Mouse (Mus musculus): ENCODE data around the gene Tecr. TPM values are rescaled to one million over a fixed set of nuclear protein-coding genes. Genes with fewer than 3 reads are reported as not detected.

Tecr gene
- total and polyA plus RNA-seq, 3 experiments = 74.2 to 229 TPM; not detected in 1

DNA sequence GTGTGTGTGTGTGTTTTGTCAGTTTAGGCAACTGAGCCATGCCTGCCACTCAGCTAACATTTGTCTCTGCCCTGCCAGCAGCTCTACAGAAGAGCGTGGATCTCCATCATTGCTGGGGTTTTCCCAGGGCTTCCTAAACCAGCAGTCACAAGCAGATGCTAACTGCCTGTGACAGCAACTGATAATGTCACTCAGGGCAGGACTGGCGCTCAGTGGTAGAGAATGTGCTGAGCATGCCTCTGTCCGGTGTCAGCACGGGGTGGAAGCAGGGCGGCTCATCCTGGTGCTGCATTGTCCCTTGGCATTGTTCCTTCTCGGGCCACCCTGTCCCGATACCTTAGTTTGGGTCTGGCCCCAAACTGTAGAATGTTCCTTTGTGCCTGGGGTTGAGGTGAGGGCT, 15.8 kb upstream of the Tecr start:
- H3K36me3 ChIP-seq (ENCODE audit: control insufficient read depth in 1 of 2, insufficient read depth in 2 of 2, low read length in 2 of 2) = peaks cover 0 to 13% of the 10 kb centered on the region in 2 experiments; a peak in 2 of 4 replicates
- no peaks in the 10 kb centered on the region for H3K9me3 ChIP-seq (replicated peaks; ENCODE audit: insufficient read depth, low read length)
- no peak overlapping the region for H3K27ac ChIP-seq (ENCODE audit: control insufficient read depth, low read depth, low read length)
- no peaks in the 10 kb centered on the region; the same call in 1 of the 2 replicates for H3K79me2 ChIP-seq (ENCODE audit: control insufficient read depth, insufficient read depth, low read length, poor library complexity)
- no peaks in the 10 kb centered on the region for H3K27me3 ChIP-seq (ENCODE audit: control insufficient read depth in 1 of 2, insufficient read depth in 2 of 2, low read length in 2 of 2)
- peak; percentile 24 for DNase-seq (ENCODE audit: low read depth, low spot score)
- no peak for TF ChIP-seq ZNF384 (IDR thresholded peaks at IDR 0.05; ENCODE audit: low read depth, low read length)
- no peak for TF ChIP-seq ETS1 (IDR thresholded peaks at IDR 0.05; ENCODE audit: low read depth, low read length)
- no peak for TF ChIP-seq SIN3A (IDR thresholded peaks at IDR 0.05; ENCODE audit: low read length)
- no peak for TF ChIP-seq POLR2A (IDR thresholded peaks at IDR 0.05; ENCODE audit: control insufficient read depth in 1 of 2, insufficient read depth in 1 of 2, low read depth in 1 of 2, low read length in 2 of 2, poor library complexity in 1 of 2)
- TF ChIP-seq MYB (IDR thresholded peaks at IDR 0.05; ENCODE audit: low read depth, low read length) = no peak
- TF ChIP-seq MXI1 (IDR thresholded peaks at IDR 0.05; ENCODE audit: low read depth, low read length) = no peak
- no peak for TF ChIP-seq MEF2A (IDR thresholded peaks at IDR 0.05; ENCODE audit: extremely low read depth, insufficient replicate concordance, low read depth, low read length, poor library complexity, severe bottlenecking)
- no peak for TF ChIP-seq GABPA (IDR thresholded peaks at IDR 0.05; ENCODE audit: low read depth, low read length)
- no peak for TF ChIP-seq MAFK (IDR thresholded peaks at IDR 0.05; ENCODE audit: borderline replicate concordance, low read depth, low read length)
- no peak for TF ChIP-seq ZMIZ1 (IDR thresholded peaks at IDR 0.05; ENCODE audit: low read depth, low read length)
- no peak overlapping the region for H3K4me3 ChIP-seq (ENCODE audit: control insufficient read depth in 1 of 2, insufficient read depth in 1 of 2, low read depth in 2 of 2, low read length in 2 of 2)
- peaks cover 5 to 23% of the 10 kb centered on the region in 2 experiments for H3K4me1 ChIP-seq (ENCODE audit: control insufficient read depth in 1 of 2, insufficient read depth in 2 of 2, low read length in 2 of 2)
- H3K9ac ChIP-seq (ENCODE audit: control insufficient read depth, low read depth, low read length, poor library complexity, severe bottlenecking) = no peak overlapping the region

GRCm38 (mm10) chr8:83622389-83622989, 14.7 kb upstream of the Tecr start:
- DNase-seq (ENCODE audit: low read depth, low spot score) = peak; percentile 88
- H3K27ac ChIP-seq (ENCODE audit: control insufficient read depth, low read depth, low read length) = peak overlapping the region; percentile 80
- H3K4me3 ChIP-seq (ENCODE audit: control insufficient read depth in 1 of 2, insufficient read depth in 1 of 2, low read depth in 2 of 2, low read length in 2 of 2) = peak overlapping the region; percentile 53 to 76
- H3K27me3 ChIP-seq (ENCODE audit: control insufficient read depth in 1 of 2, insufficient read depth in 2 of 2, low read length in 2 of 2) = no peaks in the 10 kb centered on the region
- H3K36me3 ChIP-seq (ENCODE audit: control insufficient read depth in 1 of 2, insufficient read depth in 2 of 2, low read length in 2 of 2) = peaks cover 0 to 13% of the 10 kb centered on the region in 2 experiments; a peak in 2 of 4 replicates
- peak overlapping the region; percentile 56 for H3K9ac ChIP-seq (ENCODE audit: control insufficient read depth, low read depth, low read length, poor library complexity, severe bottlenecking)
- no peaks in the 10 kb centered on the region; the same call in 1 of the 2 replicates for H3K79me2 ChIP-seq (ENCODE audit: control insufficient read depth, insufficient read depth, low read length, poor library complexity)
- peaks cover 5 to 23% of the 10 kb centered on the region in 2 experiments for H3K4me1 ChIP-seq (ENCODE audit: control insufficient read depth in 1 of 2, insufficient read depth in 2 of 2, low read length in 2 of 2)
- no peaks in the 10 kb centered on the region for H3K9me3 ChIP-seq (replicated peaks; ENCODE audit: insufficient read depth, low read length)
- TF ChIP-seq KAT2A (conservative IDR thresholded peaks at IDR 0.05; ENCODE audit: low read depth, low read length) = no peak
- no peak for TF ChIP-seq E2F4 (IDR thresholded peaks at IDR 0.05; ENCODE audit: borderline replicate concordance, low read depth, low read length)
- peak; percentile 67 for TF ChIP-seq SIN3A (IDR thresholded peaks at IDR 0.05; ENCODE audit: low read length)
- TF ChIP-seq POLR2AphosphoS2 (IDR thresholded peaks at IDR 0.05; ENCODE audit: low read length) = no peak
- no peak for TF ChIP-seq NRF1 (IDR thresholded peaks at IDR 0.05; ENCODE audit: insufficient read depth, low read depth, low read length, poor library complexity, severe bottlenecking)
- TF ChIP-seq USF2 (IDR thresholded peaks at IDR 0.05; ENCODE audit: borderline replicate concordance in 1 of 2, insufficient read depth in 1 of 2, low read depth in 1 of 2, low read length in 2 of 2) = no peak
- TF ChIP-seq JUND (IDR thresholded peaks at IDR 0.05; ENCODE audit: low read depth, low read length) = no peak
- TF ChIP-seq MEF2A (IDR thresholded peaks at IDR 0.05; ENCODE audit: extremely low read depth, insufficient replicate concordance, low read depth, low read length, poor library complexity, severe bottlenecking) = no peak
- peak; percentile 57 for TF ChIP-seq TAL1 (IDR thresholded peaks at IDR 0.05; ENCODE audit: low read length)
- TF ChIP-seq MXI1 (IDR thresholded peaks at IDR 0.05; ENCODE audit: low read depth, low read length) = peak; percentile 52; the same call in 1 of the 2 replicates
- no peak for TF ChIP-seq GABPA (IDR thresholded peaks at IDR 0.05; ENCODE audit: low read depth, low read length)
- 0 out of 2 replicates have a peak, but pooled peaks have one; percentile 9 for TF ChIP-seq ZNF384 (IDR thresholded peaks at IDR 0.05; ENCODE audit: low read depth, low read length)
- no peak for TF ChIP-seq RCOR1 (IDR thresholded peaks at IDR 0.05; ENCODE audit: low read depth, low read length)
- TF ChIP-seq USF1 (IDR thresholded peaks at IDR 0.05; ENCODE audit: low read depth, low read length) = no peak
- no peak for TF ChIP-seq MAZ (IDR thresholded peaks at IDR 0.05; ENCODE audit: low read depth, low read length)
- no peak for TF ChIP-seq UBTF (IDR thresholded peaks at IDR 0.05; ENCODE audit: borderline replicate concordance, insufficient read depth, low read depth, low read length)
- peak; percentile 67 to 75 for TF ChIP-seq EP300 (IDR thresholded peaks at IDR 0.05; ENCODE audit: low read depth in 1 of 2, low read length in 2 of 2)
- 0 out of 2 replicates have a peak, but pooled peaks have one; percentile 31 for TF ChIP-seq NELFE (IDR thresholded peaks at IDR 0.05; ENCODE audit: low read depth, low read length)
- TF ChIP-seq ZKSCAN1 (IDR thresholded peaks at IDR 0.05; ENCODE audit: low read depth, low read length) = no peak
- TF ChIP-seq POLR2AphosphoS5 (IDR thresholded peaks at IDR 0.05; ENCODE audit: borderline replicate concordance, low read depth, low read length) = no peak
- TF ChIP-seq ETS1 (IDR thresholded peaks at IDR 0.05; ENCODE audit: low read depth, low read length) = no peak; the same call in none of the 2 replicates
- no peak for TF ChIP-seq CHD1 (IDR thresholded peaks at IDR 0.05; ENCODE audit: low read depth, low read length)
- TF ChIP-seq ELF1 (IDR thresholded peaks at IDR 0.05; ENCODE audit: low read depth, low read length) = no peak
- TF ChIP-seq MYC (IDR thresholded peaks at IDR 0.05; ENCODE audit: low read depth, low read length) = 0 out of 2 replicates have a peak, but pooled peaks have one; percentile 9
